ENCODE assay signal across 9 mouse cellular contexts in genomic region chr9:34498651-34499050, GRCm38 (mm10). TPM values are rescaled to one million over a fixed set of nuclear protein-coding genes. Genes with fewer than 3 reads are reported as not detected.
DNase-seq lines count a peak whose midpoint lies in the region; ATAC-seq lines count a peak whose summit lies in the region.
"Had no signal": no experiment of that assay in that cellular context is flagged by ENCODE, and none has a peak within 500 bp of the region (broad histone marks: within the 10 kb centered on the region; RNA-seq: fewer than 3 reads in every experiment).

No protein-coding gene starts in this region.

- H3K36me3 ChIP-seq in liver, embryonic 11.5 days (ENCODE audit: control insufficient read depth, insufficient read depth, low read length) = no peaks in the 10 kb centered on the region
- no peaks in the 10 kb centered on the region for H3K36me3 ChIP-seq in neural tube, embryonic 13.5 days
- H3K36me3 ChIP-seq: embryonic facial prominence, embryonic 12.5 days had no signal

- no peak overlapping the region for H3K9ac ChIP-seq in liver, embryonic 11.5 days (ENCODE audit: low read depth, low read length)
- H3K9ac ChIP-seq in neural tube, embryonic 13.5 days = no peak overlapping the region
- H3K9ac ChIP-seq: embryonic facial prominence, embryonic 12.5 days had no signal

- H3K4me3 ChIP-seq in liver, embryonic 11.5 days (ENCODE audit: low read depth, low read length) = no peak overlapping the region
- no peak overlapping the region for H3K4me3 ChIP-seq in neural tube, embryonic 13.5 days
- H3K4me3 ChIP-seq: embryonic facial prominence, embryonic 12.5 days had no signal

- intact Hi-C loops in gastrocnemius, postnatal 36 days (cut with DNase I) = loop anchor here (2.0 to 10.0 kb wide), 3 partner anchors 254 to 666 kb away; no protein-coding TSS in a partner anchor

- 5% methylated on average over 5 of the region's 5 CpGs for WGBS in liver, embryonic 11.5 days
- WGBS in neural tube, embryonic 13.5 days = 3% methylated on average over 5 of the region's 5 CpGs

- no peaks in the 10 kb centered on the region for H3K9me3 ChIP-seq in liver, embryonic 11.5 days (ENCODE audit: control insufficient read depth, low read length)
- no peaks in the 10 kb centered on the region for H3K9me3 ChIP-seq in neural tube, embryonic 13.5 days
- H3K9me3 ChIP-seq: embryonic facial prominence, embryonic 12.5 days had no signal

- ATAC-seq in liver, embryonic 11.5 days (replicated peaks; ENCODE audit: low FRiP score) = no peak
- ATAC-seq in neural tube, embryonic 13.5 days (ENCODE audit: low read depth) = peak; percentile 85

- H3K27ac ChIP-seq in liver, embryonic 11.5 days (ENCODE audit: low read depth, low read length) = no peak overlapping the region
- no peak overlapping the region for H3K27ac ChIP-seq in neural tube, embryonic 13.5 days (replicated peaks)
- H3K27ac ChIP-seq: embryonic facial prominence, embryonic 12.5 days had no signal

- peaks cover 3% of the 10 kb centered on the region for H3K27me3 ChIP-seq in liver, embryonic 11.5 days (replicated peaks; ENCODE audit: control insufficient read depth, insufficient read depth, low read length)
- peaks cover 9% of the 10 kb centered on the region; the same call in 1 of the 2 replicates for H3K27me3 ChIP-seq in neural tube, embryonic 13.5 days

- peak; percentile 47 for DNase-seq in 416B (ENCODE audit: low read depth)
- DNase-seq in adrenal gland, adult 8-10 months = peak; percentile 44
- DNase-seq in embryo, embryonic 10.5 days (ENCODE audit: low spot score) = peak; percentile 87
- peak; percentile 64 to 66 for DNase-seq in gastrocnemius, postnatal 36 days
- peak; percentile 92 for DNase-seq in kidney, postnatal 10 days
- peak; percentile 44 for DNase-seq in liver, embryonic 11.5 days (ENCODE audit: low spot score)
- peak; percentile 23 for DNase-seq in thymus, postnatal 0 days (ENCODE audit: low spot score)

- no peaks in the 10 kb centered on the region for H3K4me1 ChIP-seq in liver, embryonic 11.5 days (replicated peaks; ENCODE audit: control insufficient read depth, insufficient read depth, low read length)
- H3K4me1 ChIP-seq in neural tube, embryonic 13.5 days (replicated peaks) = peaks cover 8% of the 10 kb centered on the region; the same call in 1 of the 2 replicates
- H3K4me1 ChIP-seq: embryonic facial prominence, embryonic 12.5 days had no signal

- no peak overlapping the region for H3K4me2 ChIP-seq in liver, embryonic 11.5 days
- H3K4me2 ChIP-seq in neural tube, embryonic 13.5 days = no peak overlapping the region
- H3K4me2 ChIP-seq: embryonic facial prominence, embryonic 12.5 days had no signal

RNA-seq across cellular contexts. Expression of gene Kirrel3, which starts 13.0 kb away (rescaled TPM):
- total RNA-seq in adrenal gland, adult 8-10 months (2022) = 1 to 10 TPM in 2 of 4 experiments, under 1 TPM in 2; 0.41 to 1.6 (median 0.80) TPM
- under 1 TPM; 0.51 to 0.54 TPM for total RNA-seq in gastrocnemius, postnatal 36 days (2021)
- polyA plus RNA-seq in liver, embryonic 11.5 days (2014; fragmentation: Nextera tagmentation; extraction: Ambion mirVana) = 0.77 and 0.97 TPM in 2 replicates
- polyA plus RNA-seq in neural tube, embryonic 13.5 days (2015; fragmentation: Nextera tagmentation; extraction: Ambion mirVana) = 25.9 and 26.8 TPM in 2 replicates
- 0.94 and 1.1 TPM in 2 replicates for polyA plus RNA-seq in thymus, postnatal 0 days (2015; fragmentation: Nextera tagmentation; extraction: Ambion mirVana)

Comparison
In these comparisons a context has a peak if more than half of its experiments do, and no peak if none do; other contexts are left out.
1. DNase-seq: peak in every context shown above with its lines; median percentile 92 in kidney, postnatal 10 days; 87 in embryo, embryonic 10.5 days; 65 in gastrocnemius, postnatal 36 days; 47 in 416B; 44 in adrenal gland, adult 8-10 months; 44 in liver, embryonic 11.5 days; 23 in thymus, postnatal 0 days.
2. RNA of gene Kirrel3, which starts 13.0 kb away (polyA plus RNA-seq): 25.9 to 26.8 TPM in neural tube, embryonic 13.5 days; 0.94 to 1.1 TPM in thymus, postnatal 0 days and 0.77 to 0.97 TPM in liver, embryonic 11.5 days; every median in the first group is over 10 times any median in the second.